Mouse (Mus musculus) heart, embryonic 11.5 days (tissue): Measurements from ENCODE around the gene 2300002M23Rik. TPM values are rescaled to one million over a fixed set of nuclear protein-coding genes. Genes with fewer than 3 reads are reported as not detected.

ENCODE experiments used
- ATAC-seq: fragments of 200-750 bp; cut with Nextera tagmentation; replicated peaks from 2 replicates; pipeline ENCODE4 v1.8.0; 2017; ENCODE audit warnings: moderate library complexity; ENCODE audit not compliant: insufficient number of reproducible peaks, low FRiP score, low TSS enrichment
- H3K27ac ChIP-seq: fragments of 300-500 bp; sonication (generic); 2 replicates; pipeline ENCODE4 v1.5.1; 2014; ENCODE audit warnings: mild to moderate bottlenecking, low read depth, low read length
- H3K27me3 ChIP-seq: fragments of 300-500 bp; sonication (generic); 2 replicates; pipeline ENCODE4 v1.6.1; 2014; ENCODE audit warnings: mild to moderate bottlenecking, low read length, mixed read lengths; ENCODE audit not compliant: control insufficient read depth, insufficient read depth
- H3K36me3 ChIP-seq: fragments of 300-500 bp; sonication (generic); 2 replicates; pipeline ENCODE4 v1.6.1; 2014; ENCODE audit warnings: mild to moderate bottlenecking, low read length, moderate library complexity, mixed read lengths; ENCODE audit not compliant: control insufficient read depth, insufficient read depth
- H3K4me1 ChIP-seq: fragments of 300-500 bp; sonication (generic); 2 replicates; pipeline ENCODE4 v1.6.1; 2014; ENCODE audit warnings: low read length; ENCODE audit not compliant: control insufficient read depth, insufficient read depth
- H3K4me2 ChIP-seq: fragments of 300-500 bp; sonication (generic); 2 replicates; pipeline ENCODE4 v1.6.1; 2014; ENCODE audit warnings: mild to moderate bottlenecking, moderate library complexity
- H3K4me3 ChIP-seq: fragments of 300-500 bp; sonication (generic); 2 replicates; pipeline ENCODE4 v1.5.1; 2014; ENCODE audit warnings: low read depth, low read length
- H3K9ac ChIP-seq: fragments of 300-500 bp; sonication (generic); 2 replicates; pipeline ENCODE4 v1.6.1; 2014; ENCODE audit warnings: mild to moderate bottlenecking, low read depth, low read length, moderate library complexity
- H3K9me3 ChIP-seq: fragments of 300-500 bp; sonication (generic); replicated peaks from 2 replicates; pipeline ENCODE4 v1.6.1; 2016; ENCODE audit warnings: low read length; ENCODE audit not compliant: control insufficient read depth
- WGBS: fragments of 180-500 bp; shearing (Covaris S2); extraction: QIAGEN DNeasy Blood & Tissue Kit; methylation state at CpG from one replicate; pipeline ENCODE4 v1.1.7; 2014; ENCODE audit not compliant: insufficient replicate concordance; 5-methylcytosine and 5-hydroxymethylcytosine counted together
- polyA plus RNA-seq: library from polyadenylated mRNA; unstranded; fragments of >200 nt; fragmentation: Nextera tagmentation; extraction: Ambion mirVana; gene quantifications from 2 replicates; pipeline ENCODE4 v1.2.1, GENCODE M21; 2014

2300002M23Rik gene
- polyA plus RNA-seq, 1 experiment from 2014 or later, result not detected

GRCm38 (mm10) chr17:35539540-35539939 is 27.7 kb upstream of the 2300002M23Rik start:
- no peak overlapping the region for H3K9ac ChIP-seq

GRCm38 (mm10) chr17:35542761-35543411 is 24.4 kb upstream of the 2300002M23Rik start:
- no peaks in the 10 kb centered on the region for H3K9me3 ChIP-seq
- no peak for ATAC-seq
- H3K36me3 ChIP-seq, result no peaks in the 10 kb centered on the region
- peaks cover 5% of the 10 kb centered on the region for H3K4me1 ChIP-seq
- peak overlapping the region; percentile 14; the same call in 1 of the 2 replicates for H3K4me2 ChIP-seq
- no peak overlapping the region for H3K4me3 ChIP-seq
- peak overlapping the region; percentile 3; the same call in 1 of the 2 replicates for H3K9ac ChIP-seq
- 72% methylated on average over 15 of the region's 15 CpGs for WGBS
- no peak overlapping the region for H3K27ac ChIP-seq
- H3K27me3 ChIP-seq, result no peaks in the 10 kb centered on the region

More at GRCm38 (mm10) chr17:35539540-35539939, 27.7 kb upstream of the 2300002M23Rik start:
- WGBS, result 51% methylated on average over 10 of the region's 10 CpGs
- Histone ChIP-seq H3K9me3 (no peaks in the 10 kb centered on the region), H3K4me3 (no peak overlapping the region), H3K27ac (no peak overlapping the region), H3K27me3 (no peaks in the 10 kb centered on the region), H3K4me1 (peaks cover 5% of the 10 kb centered on the region), H3K36me3 (no peaks in the 10 kb centered on the region), H3K4me2 (no peak overlapping the region)
- ATAC-seq, result no peak

GRCm38 (mm10) chr17:35543412-35543861 is 23.8 kb upstream of the 2300002M23Rik start:
- H3K4me3 ChIP-seq, result no peak overlapping the region
- H3K4me1 ChIP-seq, result peaks cover 5% of the 10 kb centered on the region
- H3K36me3 ChIP-seq, result no peaks in the 10 kb centered on the region
- H3K27ac ChIP-seq, result no peak overlapping the region
- H3K9me3 ChIP-seq, result no peaks in the 10 kb centered on the region
- 50% methylated on average over 14 of the region's 14 CpGs for WGBS
- peak overlapping the region; percentile 3; the same call in 1 of the 2 replicates for H3K9ac ChIP-seq
- H3K27me3 ChIP-seq, result no peaks in the 10 kb centered on the region
- H3K4me2 ChIP-seq, result peak overlapping the region; percentile 14; the same call in 1 of the 2 replicates
- ATAC-seq, result no peak

GRCm38 (mm10) chr17:35544001-35544400 is 23.2 kb upstream of the 2300002M23Rik start:
- Histone ChIP-seq H3K4me2 (no peak overlapping the region), H3K27me3 (no peaks in the 10 kb centered on the region), H3K9me3 (no peaks in the 10 kb centered on the region), H3K27ac (no peak overlapping the region), H3K4me3 (no peak overlapping the region), H3K9ac (no peak overlapping the region), H3K4me1 (peaks cover 9% of the 10 kb centered on the region), H3K36me3 (no peaks in the 10 kb centered on the region)
- no peak for ATAC-seq
- 69% methylated on average over 6 of the region's 6 CpGs for WGBS

- Histone ChIP-seq H3K36me3 (no peaks in the 10 kb centered on the region), H3K9ac (no peak overlapping the region), H3K27me3 (no peaks in the 10 kb centered on the region), H3K4me2 (no peak overlapping the region), H3K4me1 (peaks cover 12% of the 10 kb centered on the region), H3K9me3 (no peaks in the 10 kb centered on the region), H3K4me3 (no peak overlapping the region), H3K27ac (no peak overlapping the region)
- WGBS, result 34% methylated on average over 6 of the region's 6 CpGs
- no peak for ATAC-seq
These were observed 22.6 kb upstream of the 2300002M23Rik start for GRCm38 (mm10) chr17:35544680-35545079.

GRCm38 (mm10) chr17:35547465-35547864 is 19.8 kb upstream of the 2300002M23Rik start:
- Histone ChIP-seq H3K4me1 (peaks cover 18% of the 10 kb centered on the region), H3K9ac (no peak overlapping the region), H3K27ac (no peak overlapping the region), H3K4me3 (no peak overlapping the region), H3K27me3 (no peaks in the 10 kb centered on the region), H3K36me3 (no peaks in the 10 kb centered on the region), H3K4me2 (no peak overlapping the region), H3K9me3 (no peaks in the 10 kb centered on the region)
- no peak for ATAC-seq
- WGBS, result 56% methylated on average over 2 of the region's 2 CpGs

- ATAC-seq, result no peak
- Histone ChIP-seq H3K4me2 (no peak overlapping the region), H3K4me3 (no peak overlapping the region), H3K9ac (no peak overlapping the region), H3K9me3 (no peaks in the 10 kb centered on the region), H3K4me1 (peaks cover 13% of the 10 kb centered on the region), H3K27ac (peak overlapping the region; percentile 97), H3K27me3 (no peaks in the 10 kb centered on the region), H3K36me3 (no peaks in the 10 kb centered on the region)
- 27% methylated on average over 5 of the region's 5 CpGs for WGBS
These were observed 18.6 kb upstream of the 2300002M23Rik start for GRCm38 (mm10) chr17:35548636-35549035.

GRCm38 (mm10) chr17:35549437-35550142 is 17.7 kb upstream of the 2300002M23Rik start:
- no peaks in the 10 kb centered on the region for H3K27me3 ChIP-seq
- no peaks in the 10 kb centered on the region for H3K36me3 ChIP-seq
- peak overlapping the region; percentile 52 for H3K4me2 ChIP-seq
- H3K4me1 ChIP-seq, result peaks cover 12% of the 10 kb centered on the region
- H3K4me3 ChIP-seq, result no peak overlapping the region
- WGBS, result 22% methylated on average over 15 of the region's 15 CpGs
- ATAC-seq, result peak; percentile 80
- H3K9me3 ChIP-seq, result no peaks in the 10 kb centered on the region
- peak overlapping the region; percentile 58 for H3K9ac ChIP-seq
- H3K27ac ChIP-seq, result peak overlapping the region; percentile 97
